Mouse (Mus musculus) T-helper 1 cell (primary cell): Measurements from ENCODE around the gene Lig1.

ENCODE experiments used
- in situ Hi-C: fragments of 300-600 bp; cut with MboI, MseI; formaldehyde crosslinking; loops from one replicate; pipeline ENCODE4 v1.15.1; 2025; ENCODE audit warnings: high pct_unique_total_duplicates

Lig1 gene

GRCm38 (mm10) chr7:13277081-13277480 lies at the start of gene Lig1:
Gene Lig1, plus strand, starts transcription at chr7:13277283.
- in situ Hi-C loops: loop anchor here (5.0 to 10.0 kb wide), 2 partner anchors 335 to 372 kb away; no protein-coding TSS in a partner anchor

- in situ Hi-C loops: loop anchor here (25.0 kb wide), 1 partner anchor 799 kb away; no protein-coding TSS in a partner anchor
Observed at GRCm38 (mm10) chr7:13260746-13261700, 16.1 kb upstream of the Lig1 start.

GRCm38 (mm10) chr7:13263851-13264250 lies 13.2 kb upstream of the Lig1 start:
- in situ Hi-C loops: loop anchor here (25.0 kb wide), 1 partner anchor 802 kb away; no protein-coding TSS in a partner anchor

- in situ Hi-C loops: loop anchor here (25.0 kb wide), 1 partner anchor 802 kb away; no protein-coding TSS in a partner anchor
Observed at GRCm38 (mm10) chr7:13264396-13264795, 12.7 kb upstream of the Lig1 start.

GRCm38 (mm10) chr7:13268749-13269260 lies 8.3 kb upstream of the Lig1 start:
- in situ Hi-C loops: loop anchor here (25.0 kb wide), 1 partner anchor 807 kb away; no protein-coding TSS in a partner anchor

GRCm38 (mm10) chr7:13269394-13269793 lies 7.7 kb upstream of the Lig1 start:
- in situ Hi-C loops: loop anchor here (25.0 kb wide), 1 partner anchor 807 kb away; no protein-coding TSS in a partner anchor

- in situ Hi-C loops: loop anchor here (5.0 to 25.0 kb wide), 3 partner anchors 214 to 809 kb away; no protein-coding TSS in a partner anchor
Observed at GRCm38 (mm10) chr7:13271704-13272103, 5.4 kb upstream of the Lig1 start.

- in situ Hi-C loops: loop anchor here (5.0 to 10.0 kb wide), 2 partner anchors 336 to 373 kb away; no protein-coding TSS in a partner anchor
Observed at GRCm38 (mm10) chr7:13277833-13278232, 750 bp downstream of the Lig1 start.

- in situ Hi-C loops: loop anchor here (5.0 to 10.0 kb wide), 2 partner anchors 336 to 374 kb away; no protein-coding TSS in a partner anchor
Observed at GRCm38 (mm10) chr7:13278308-13278891, 1.3 kb downstream of the Lig1 start, which contains the start of gene Zswim9. Gene Zswim9, minus strand, starts transcription at chr7:13278721.

GRCm38 (mm10) chr7:13278957-13279356 lies 1.9 kb downstream of the Lig1 start:
- in situ Hi-C loops: loop anchor here (5.0 to 10.0 kb wide), 2 partner anchors 337 to 374 kb away; no protein-coding TSS in a partner anchor

- in situ Hi-C loops: no loop called here
Observed at GRCm38 (mm10) chr7:13288621-13289020, 11.5 kb downstream of the Lig1 start.

GRCm38 (mm10) chr7:13290041-13290675 lies 13.1 kb downstream of the Lig1 start:
- in situ Hi-C loops: loop anchor here (10.0 kb wide), 1 partner anchor 305 kb away; no protein-coding TSS in a partner anchor

GRCm38 (mm10) chr7:13291370-13291769 lies 14.3 kb downstream of the Lig1 start:
- in situ Hi-C loops: loop anchor here (10.0 kb wide), 1 partner anchor 307 kb away; no protein-coding TSS in a partner anchor

GRCm38 (mm10) chr7:13293878-13294855 lies 17.1 kb downstream of the Lig1 start:
- in situ Hi-C loops: loop anchor here (10.0 kb wide), 1 partner anchor 309 kb away; no protein-coding TSS in a partner anchor

- in situ Hi-C loops: loop anchor here (10.0 kb wide), 1 partner anchor 310 kb away; no protein-coding TSS in a partner anchor
Observed at GRCm38 (mm10) chr7:13295256-13295655, 18.2 kb downstream of the Lig1 start.

GRCm38 (mm10) chr7:13297636-13298035 lies 20.6 kb downstream of the Lig1 start:
- in situ Hi-C loops: loop anchor here (10.0 kb wide), 1 partner anchor 313 kb away; no protein-coding TSS in a partner anchor

- in situ Hi-C loops: loop anchor here (10.0 kb wide), 1 partner anchor 314 kb away; no protein-coding TSS in a partner anchor
Observed at GRCm38 (mm10) chr7:13298821-13299220, 21.7 kb downstream of the Lig1 start.

- in situ Hi-C loops: no loop called here
Observed at GRCm38 (mm10) chr7:13301643-13302042, 24.6 kb downstream of the Lig1 start.

GRCm38 (mm10) chr7:13302780-13303179 lies 25.7 kb downstream of the Lig1 start:
- in situ Hi-C loops: no loop called here
